Mouse (Mus musculus) neural tube, embryonic 12.5 days (tissue): Measurements from ENCODE around the gene Olfr1106. TPM values are rescaled to one million over a fixed set of nuclear protein-coding genes. Genes with fewer than 3 reads are reported as not detected.

Experiments
- ATAC-seq: fragments of 200-750 bp; cut with Nextera tagmentation; 2 replicates; pipeline ENCODE4 v1.8.0; 2017; ENCODE audit warnings: low read depth, mild to moderate bottlenecking, moderate TSS enrichment, moderate library complexity; ENCODE audit not compliant: low FRiP score
- H3K27ac ChIP-seq: fragments of 300-500 bp; sonication (generic); 2 replicates; pipeline ENCODE4 v1.5.1; 2016
- H3K27me3 ChIP-seq: fragments of 300-500 bp; sonication (generic); replicated peaks from 2 replicates; pipeline ENCODE4 v1.6.1; 2016; ENCODE audit warnings: mild to moderate bottlenecking
- H3K36me3 ChIP-seq: fragments of 300-500 bp; sonication (generic); 2 replicates; pipeline ENCODE4 v1.6.1; 2016; ENCODE audit warnings: mild to moderate bottlenecking
- H3K4me1 ChIP-seq: fragments of 300-500 bp; sonication (generic); 2 replicates; pipeline ENCODE4 v1.6.1; 2016
- H3K4me2 ChIP-seq: fragments of 300-500 bp; sonication (generic); replicated peaks from 2 replicates; pipeline ENCODE4 v1.6.1; 2016; ENCODE audit warnings: mild to moderate bottlenecking
- H3K4me3 ChIP-seq: fragments of 300-500 bp; sonication (generic); 2 replicates; pipeline ENCODE4 v1.5.1; 2016
- H3K9ac ChIP-seq: fragments of 300-500 bp; sonication (generic); 2 replicates; pipeline ENCODE4 v1.6.1; 2016; ENCODE audit warnings: mild to moderate bottlenecking
- H3K9me3 ChIP-seq: fragments of 300-500 bp; sonication (generic); 2 replicates; pipeline ENCODE4 v1.6.1; 2016; ENCODE audit warnings: mild to moderate bottlenecking
- WGBS: fragments of 180-500 bp; shearing (Covaris S2); methylation state at CpG from one replicate; pipeline ENCODE4 v1.1.7; 2016; 5-methylcytosine and 5-hydroxymethylcytosine counted together
- polyA plus RNA-seq: library from polyadenylated mRNA; unstranded; fragments of >200 nt; fragmentation: Nextera tagmentation; extraction: Ambion mirVana; gene quantifications from 2 replicates; pipeline ENCODE4 v1.2.1, GENCODE M21; 2016

Gene Olfr1106
- not detected in 2 replicates for polyA plus RNA-seq

GRCm38 (mm10) chr2:87052173-87052572 lies at the start of gene Olfr1106:
Gene Olfr1106 (minus strand): TSS chr2:87052273.
- H3K9me3 ChIP-seq = no peaks in the 10 kb centered on the region
- H3K4me3 ChIP-seq = no peak within 1 kb of the TSS
- H3K27ac ChIP-seq = no peak within 1 kb of the TSS
- H3K9ac ChIP-seq = no peak within 1 kb of the TSS
- H3K4me1 ChIP-seq = no peaks in the 10 kb centered on the region
- WGBS = 78% methylated on average over 1 of the region's 1 CpGs
- no peak within 1 kb of the TSS for H3K4me2 ChIP-seq
- H3K27me3 ChIP-seq = no peaks in the 10 kb centered on the region
- no peaks in the 10 kb centered on the region for H3K36me3 ChIP-seq
- no peak for ATAC-seq

- no peak within 1 kb of the TSS for H3K4me2 ChIP-seq
- H3K9me3 ChIP-seq = no peaks in the 10 kb centered on the region
- no peak for ATAC-seq
- WGBS = 75% methylated on average over 1 of the region's 1 CpGs
- no peaks in the 10 kb centered on the region for H3K4me1 ChIP-seq
- H3K27ac ChIP-seq = no peak within 1 kb of the TSS
- no peaks in the 10 kb centered on the region for H3K36me3 ChIP-seq
- H3K9ac ChIP-seq = no peak within 1 kb of the TSS
- no peak within 1 kb of the TSS for H3K4me3 ChIP-seq
- H3K27me3 ChIP-seq = no peaks in the 10 kb centered on the region
Measured at GRCm38 (mm10) chr2:87095908-87096307, 43.8 kb upstream of the Olfr1106 start, which contains the start of gene Olfr1109. Gene Olfr1109 (minus strand): TSS chr2:87096008.

GRCm38 (mm10) chr2:87075717-87076116 lies 23.6 kb upstream of the Olfr1106 start, which contains the start of gene Olfr1107:
Gene Olfr1107 (minus strand): TSS chr2:87075817.
- Histone ChIP-seq H3K36me3 (no peaks in the 10 kb centered on the region), H3K4me1 (no peaks in the 10 kb centered on the region), H3K27me3 (no peaks in the 10 kb centered on the region), H3K27ac (no peak within 1 kb of the TSS), H3K9ac (no peak within 1 kb of the TSS), H3K9me3 (no peaks in the 10 kb centered on the region), H3K4me3 (no peak within 1 kb of the TSS), H3K4me2 (no peak within 1 kb of the TSS)
- 88% methylated on average over 1 of the region's 1 CpGs for WGBS
- no peak for ATAC-seq

- Histone ChIP-seq H3K27ac (no peak within 1 kb of the TSS), H3K4me2 (no peak within 1 kb of the TSS), H3K27me3 (no peaks in the 10 kb centered on the region), H3K4me3 (no peak within 1 kb of the TSS), H3K36me3 (no peaks in the 10 kb centered on the region), H3K9me3 (no peaks in the 10 kb centered on the region), H3K4me1 (no peaks in the 10 kb centered on the region), H3K9ac (no peak within 1 kb of the TSS)
- no peak for ATAC-seq
Measured at GRCm38 (mm10) chr2:87036431-87036830, 15.6 kb downstream of the Olfr1106 start, which contains the start of gene Olfr1105. Gene Olfr1105 (minus strand): TSS chr2:87036531.

- Histone ChIP-seq H3K4me1 (no peaks in the 10 kb centered on the region), H3K36me3 (no peaks in the 10 kb centered on the region), H3K4me2 (no peak within 1 kb of the TSS), H3K9me3 (no peaks in the 10 kb centered on the region), H3K4me3 (no peak within 1 kb of the TSS), H3K27ac (no peak within 1 kb of the TSS), H3K27me3 (no peaks in the 10 kb centered on the region), H3K9ac (no peak within 1 kb of the TSS)
- 86% methylated on average over 1 of the region's 1 CpGs for WGBS
- ATAC-seq = no peak
Measured at GRCm38 (mm10) chr2:87026980-87027379, 25.1 kb downstream of the Olfr1106 start, which contains the start of gene Olfr1104. Gene Olfr1104 (minus strand): TSS chr2:87027080.

- no peak for ATAC-seq
- no peak within 1 kb of the TSS for H3K4me3 ChIP-seq
- H3K9ac ChIP-seq = no peak within 1 kb of the TSS
- no peaks in the 10 kb centered on the region for H3K36me3 ChIP-seq
- H3K4me2 ChIP-seq = no peak within 1 kb of the TSS
- no peaks in the 10 kb centered on the region for H3K4me1 ChIP-seq
- no peaks in the 10 kb centered on the region for H3K9me3 ChIP-seq
- no peak within 1 kb of the TSS for H3K27ac ChIP-seq
- H3K27me3 ChIP-seq = no peaks in the 10 kb centered on the region
Measured at GRCm38 (mm10) chr2:86998098-86998497, 54.0 kb downstream of the Olfr1106 start, which contains the start of gene Olfr1102. Gene Olfr1102 (plus strand): TSS chr2:86998398.

Other genes starting within 250 kb of the Olfr1106 start
- gene Olfr141, start 242.3 kb downstream of the Olfr1106 start, polyA plus RNA-seq = not detected in 2 replicates
- not detected in 2 replicates for gene Olfr1094, start 227.6 kb downstream of the Olfr1106 start, polyA plus RNA-seq
- gene Olfr1095, start 200.6 kb downstream of the Olfr1106 start, polyA plus RNA-seq = not detected in 2 replicates
- gene Gm13723, start 177.5 kb downstream of the Olfr1106 start, polyA plus RNA-seq = not detected in 2 replicates
- not detected in 2 replicates for gene Olfr1097, start 160.1 kb downstream of the Olfr1106 start, polyA plus RNA-seq
- gene Olfr1098, start 127.7 kb downstream of the Olfr1106 start, polyA plus RNA-seq = not detected in 2 replicates
- gene Olfr1099, start 91.6 kb downstream of the Olfr1106 start, polyA plus RNA-seq = not detected in 2 replicates
- not detected in 2 replicates for gene Olfr1100, start 72.3 kb downstream of the Olfr1106 start, polyA plus RNA-seq
- not detected in 2 replicates for gene Olfr1101, start 61.1 kb downstream of the Olfr1106 start, polyA plus RNA-seq
- gene Olfr1102, start 53.9 kb downstream of the Olfr1106 start, polyA plus RNA-seq = not detected in 2 replicates
- not detected in 2 replicates for gene Olfr1104, start 25.2 kb downstream of the Olfr1106 start, polyA plus RNA-seq
- gene Olfr1105, start 15.7 kb downstream of the Olfr1106 start, polyA plus RNA-seq = not detected in 2 replicates
- gene Olfr1107, start 23.5 kb upstream of the Olfr1106 start, polyA plus RNA-seq = not detected in 2 replicates
- not detected in 2 replicates for gene Olfr1109, start 43.7 kb upstream of the Olfr1106 start, polyA plus RNA-seq
- not detected in 2 replicates for gene Olfr259, start 62.3 kb upstream of the Olfr1106 start, polyA plus RNA-seq
- gene Olfr1110, start 88.0 kb upstream of the Olfr1106 start, polyA plus RNA-seq = not detected in 2 replicates
- not detected in 2 replicates for gene Olfr1111, start 100.4 kb upstream of the Olfr1106 start, polyA plus RNA-seq
- gene Olfr1112, start 135.5 kb upstream of the Olfr1106 start, polyA plus RNA-seq = not detected in 2 replicates
- gene Olfr1113, start 156.7 kb upstream of the Olfr1106 start, polyA plus RNA-seq = not detected in 2 replicates
- gene Olfr1115, start 195.7 kb upstream of the Olfr1106 start, polyA plus RNA-seq = not detected in 2 replicates
- not detected in 2 replicates for gene Olfr1116, start 215.3 kb upstream of the Olfr1106 start, polyA plus RNA-seq